Mouse (Mus musculus): ENCODE measurements around the gene Cmklr1. TPM values are rescaled to one million over a fixed set of nuclear protein-coding genes. Genes with fewer than 3 reads are reported as not detected.

Gene Cmklr1
- polyA plus RNA-seq, 1 experiment, result 82.3 TPM

DNA sequence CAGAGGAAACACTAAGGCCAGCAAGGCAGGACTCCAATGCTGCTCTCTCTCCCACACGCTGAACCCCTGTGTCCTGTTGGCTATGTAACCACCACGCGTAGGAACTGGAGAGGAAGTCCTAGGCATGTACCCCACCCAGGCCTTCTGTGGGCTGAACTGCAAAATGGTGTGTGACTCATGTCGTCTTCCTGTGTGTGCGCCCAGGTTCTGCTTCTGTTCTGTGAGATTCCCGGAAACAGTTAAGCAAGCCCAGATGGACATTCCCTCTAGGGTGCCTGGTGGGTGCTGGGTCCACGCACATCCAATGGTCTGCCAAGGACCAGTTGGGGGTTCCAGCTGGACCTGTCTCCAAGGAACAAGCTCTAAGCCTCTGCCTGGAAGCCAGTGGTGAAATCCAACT lies 22.2 kb upstream of the Cmklr1 start:
- H3K4me1 ChIP-seq (ENCODE audit: control insufficient read depth, insufficient read depth, low read length), result no peaks in the 10 kb centered on the region
- H3K36me3 ChIP-seq (ENCODE audit: control insufficient read depth, insufficient read depth, low read length), result no peaks in the 10 kb centered on the region
- TF ChIP-seq CTCF (IDR thresholded peaks at IDR 0.05; ENCODE audit: control insufficient read depth, insufficient read depth, insufficient replicate concordance, low read depth, low read length) (no peak), POLR2A (IDR thresholded peaks at IDR 0.05; ENCODE audit: control insufficient read depth, low read depth, low read length) (no peak)
- H3K4me3 ChIP-seq (ENCODE audit: control insufficient read depth, low read depth, low read length), result no peak overlapping the region
- H3K27me3 ChIP-seq (ENCODE audit: control insufficient read depth, insufficient read depth, low read length), result no peaks in the 10 kb centered on the region
- H3K27ac ChIP-seq (ENCODE audit: control insufficient read depth, insufficient read depth, low read depth, low read length), result no peak overlapping the region

DNA sequence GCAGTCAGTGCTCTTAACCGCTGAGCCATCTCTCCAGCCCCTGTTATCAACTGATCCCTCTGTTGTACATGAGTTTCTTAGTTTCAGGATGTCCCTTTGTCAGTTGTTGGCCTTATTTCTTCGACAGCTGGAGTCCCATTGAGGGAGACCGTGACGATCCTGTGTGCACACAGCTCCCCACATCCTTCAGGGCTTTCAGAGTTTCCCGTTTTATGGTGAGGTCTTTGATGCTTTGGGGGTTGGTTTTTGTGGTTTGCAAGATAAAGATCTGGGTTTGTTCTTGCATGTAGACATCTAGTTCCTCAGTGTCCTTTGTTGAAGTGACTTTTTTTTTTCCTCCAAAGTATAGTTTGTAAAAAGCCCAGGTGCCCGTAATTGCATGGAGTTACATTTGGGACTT lies 20.4 kb upstream of the Cmklr1 start:
- Histone ChIP-seq H3K27ac (ENCODE audit: control insufficient read depth, insufficient read depth, low read depth, low read length) (no peak overlapping the region), H3K36me3 (ENCODE audit: control insufficient read depth, insufficient read depth, low read length) (no peaks in the 10 kb centered on the region), H3K27me3 (ENCODE audit: control insufficient read depth, insufficient read depth, low read length) (no peaks in the 10 kb centered on the region), H3K4me3 (ENCODE audit: control insufficient read depth, low read depth, low read length) (no peak overlapping the region), H3K4me1 (ENCODE audit: control insufficient read depth, insufficient read depth, low read length) (no peaks in the 10 kb centered on the region)
- TF ChIP-seq POLR2A (IDR thresholded peaks at IDR 0.05; ENCODE audit: control insufficient read depth, low read depth, low read length), result no peak
- TF ChIP-seq CTCF (IDR thresholded peaks at IDR 0.05; ENCODE audit: control insufficient read depth, insufficient read depth, insufficient replicate concordance, low read depth, low read length), result no peak

- H3K27me3 ChIP-seq (ENCODE audit: control insufficient read depth, insufficient read depth, low read length), result no peaks in the 10 kb centered on the region
- H3K36me3 ChIP-seq (ENCODE audit: control insufficient read depth, insufficient read depth, low read length), result no peaks in the 10 kb centered on the region
- H3K4me1 ChIP-seq (ENCODE audit: control insufficient read depth, insufficient read depth, low read length), result no peaks in the 10 kb centered on the region
- H3K27ac ChIP-seq (ENCODE audit: control insufficient read depth, insufficient read depth, low read depth, low read length), result no peak overlapping the region
- no peak overlapping the region for H3K4me3 ChIP-seq (ENCODE audit: control insufficient read depth, low read depth, low read length)
- TF ChIP-seq POLR2A (IDR thresholded peaks at IDR 0.05; ENCODE audit: control insufficient read depth, low read depth, low read length), result no peak
- TF ChIP-seq CTCF (IDR thresholded peaks at IDR 0.05; ENCODE audit: control insufficient read depth, insufficient read depth, insufficient replicate concordance, low read depth, low read length), result no peak
Observed at GRCm38 (mm10) chr5:113670110-113670509, 19.9 kb upstream of the Cmklr1 start.

DNA sequence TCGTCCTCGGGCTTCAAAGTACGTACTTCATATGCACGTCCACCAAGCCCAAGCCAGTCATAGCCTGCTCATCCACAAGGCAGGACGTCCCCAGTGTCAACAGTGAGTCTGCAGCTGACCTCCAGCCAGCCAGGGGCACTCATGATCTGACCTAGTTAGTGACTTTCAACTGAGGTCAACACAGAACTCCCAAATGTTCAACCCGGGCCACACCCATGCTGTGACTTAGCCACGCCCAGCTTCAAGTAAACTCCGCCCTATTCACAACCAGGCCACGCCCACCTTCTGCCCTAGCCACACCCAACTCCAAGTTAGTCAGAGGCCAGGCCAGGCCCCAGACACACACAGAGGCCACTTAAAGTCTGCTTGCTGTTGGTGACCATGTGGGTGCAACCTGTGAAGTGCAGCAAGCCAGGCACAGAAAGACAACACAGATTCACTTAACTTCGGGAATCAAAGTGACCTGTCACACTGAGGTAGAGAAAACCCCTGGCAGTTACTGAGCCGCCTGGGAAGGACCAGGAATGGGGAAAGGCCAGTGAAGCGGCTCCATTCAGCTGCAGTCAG lies 14.5 kb upstream of the Cmklr1 start:
- TF ChIP-seq POLR2A (IDR thresholded peaks at IDR 0.05; ENCODE audit: control insufficient read depth, low read depth, low read length) (no peak), CTCF (IDR thresholded peaks at IDR 0.05; ENCODE audit: control insufficient read depth, insufficient read depth, insufficient replicate concordance, low read depth, low read length) (no peak)
- Histone ChIP-seq H3K27ac (ENCODE audit: control insufficient read depth, insufficient read depth, low read depth, low read length) (no peak overlapping the region), H3K4me1 (ENCODE audit: control insufficient read depth, insufficient read depth, low read length) (peaks cover 15% of the 10 kb centered on the region), H3K27me3 (ENCODE audit: control insufficient read depth, insufficient read depth, low read length) (no peaks in the 10 kb centered on the region), H3K36me3 (ENCODE audit: control insufficient read depth, insufficient read depth, low read length) (no peaks in the 10 kb centered on the region), H3K4me3 (ENCODE audit: control insufficient read depth, low read depth, low read length) (no peak overlapping the region)

DNA sequence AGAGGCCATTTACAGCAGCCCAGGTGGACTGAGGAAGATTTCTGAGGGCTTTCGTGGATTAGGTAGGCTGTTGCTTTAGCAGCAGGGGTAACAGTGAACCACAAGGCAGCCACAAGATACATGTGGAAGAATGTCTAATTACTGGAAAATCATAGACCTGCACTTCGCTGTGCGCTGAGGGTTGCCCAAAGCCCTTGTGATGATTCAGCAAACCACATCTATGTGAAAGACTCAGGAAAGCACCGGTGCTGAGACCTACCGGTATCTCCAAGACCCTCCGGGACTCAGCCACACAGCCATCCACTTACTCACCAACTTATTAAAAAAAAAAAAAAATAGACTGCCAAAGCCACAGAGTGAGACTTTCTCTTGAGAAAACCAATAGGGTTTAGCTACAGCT lies 13.9 kb upstream of the Cmklr1 start:
- Histone ChIP-seq H3K4me3 (ENCODE audit: control insufficient read depth, low read depth, low read length) (no peak overlapping the region), H3K27me3 (ENCODE audit: control insufficient read depth, insufficient read depth, low read length) (no peaks in the 10 kb centered on the region), H3K36me3 (ENCODE audit: control insufficient read depth, insufficient read depth, low read length) (no peaks in the 10 kb centered on the region), H3K4me1 (ENCODE audit: control insufficient read depth, insufficient read depth, low read length) (peaks cover 15% of the 10 kb centered on the region), H3K27ac (ENCODE audit: control insufficient read depth, insufficient read depth, low read depth, low read length) (no peak overlapping the region)
- TF ChIP-seq CTCF (IDR thresholded peaks at IDR 0.05; ENCODE audit: control insufficient read depth, insufficient read depth, insufficient replicate concordance, low read depth, low read length) (no peak), POLR2A (IDR thresholded peaks at IDR 0.05; ENCODE audit: control insufficient read depth, low read depth, low read length) (no peak)

- peaks cover 15% of the 10 kb centered on the region for H3K4me1 ChIP-seq (ENCODE audit: control insufficient read depth, insufficient read depth, low read length)
- no peak overlapping the region for H3K27ac ChIP-seq (ENCODE audit: control insufficient read depth, insufficient read depth, low read depth, low read length)
- H3K4me3 ChIP-seq (ENCODE audit: control insufficient read depth, low read depth, low read length), result no peak overlapping the region
- TF ChIP-seq CTCF (IDR thresholded peaks at IDR 0.05; ENCODE audit: control insufficient read depth, insufficient read depth, insufficient replicate concordance, low read depth, low read length), result no peak
- no peak for TF ChIP-seq POLR2A (IDR thresholded peaks at IDR 0.05; ENCODE audit: control insufficient read depth, low read depth, low read length)
- no peaks in the 10 kb centered on the region for H3K27me3 ChIP-seq (ENCODE audit: control insufficient read depth, insufficient read depth, low read length)
- no peaks in the 10 kb centered on the region for H3K36me3 ChIP-seq (ENCODE audit: control insufficient read depth, insufficient read depth, low read length)
Observed at GRCm38 (mm10) chr5:113660872-113661271, 10.6 kb upstream of the Cmklr1 start.

GRCm38 (mm10) chr5:113654821-113655220 lies 4.6 kb upstream of the Cmklr1 start:
- TF ChIP-seq CTCF (IDR thresholded peaks at IDR 0.05; ENCODE audit: control insufficient read depth, insufficient read depth, insufficient replicate concordance, low read depth, low read length) (no peak), POLR2A (IDR thresholded peaks at IDR 0.05; ENCODE audit: control insufficient read depth, low read depth, low read length) (peak; percentile 57; the same call in 1 of the 2 replicates)
- 0 out of 2 replicates have a peak, but pooled peaks cover 2% of the 10 kb centered on the region for H3K27me3 ChIP-seq (ENCODE audit: control insufficient read depth, insufficient read depth, low read length)
- H3K4me3 ChIP-seq (ENCODE audit: control insufficient read depth, low read depth, low read length), result peak overlapping the region; percentile 72
- peaks cover 11% of the 10 kb centered on the region for H3K4me1 ChIP-seq (ENCODE audit: control insufficient read depth, insufficient read depth, low read length)
- no peaks in the 10 kb centered on the region for H3K36me3 ChIP-seq (ENCODE audit: control insufficient read depth, insufficient read depth, low read length)
- H3K27ac ChIP-seq (ENCODE audit: control insufficient read depth, insufficient read depth, low read depth, low read length), result no peak overlapping the region

Data from testis, adult 2 months (tissue).